Mouse (Mus musculus) forebrain, embryonic 11.5 days (tissue): Measurements from ENCODE around the gene F12. TPM values are rescaled to one million over a fixed set of nuclear protein-coding genes. Genes with fewer than 3 reads are reported as not detected.
A peak's percentile ranks its signal among the peaks of the same experiment; 100 is the strongest.

Source experiments
- ATAC-seq: fragments of 200-750 bp; cut with Nextera tagmentation; replicated peaks from 2 replicates; pipeline ENCODE4 v1.8.0; 2017; ENCODE audit warnings: moderate TSS enrichment; ENCODE audit not compliant: low FRiP score
- DNase-seq: peaks from one replicate; pipeline ENCODE4 v3.0.0-alpha.2; 2017; ENCODE audit warnings: low spot score
- H3K27ac ChIP-seq: fragments of 300-500 bp; sonication (generic); 2 replicates; pipeline ENCODE4 v1.5.1; 2014; ENCODE audit warnings: low read depth, low read length
- H3K27me3 ChIP-seq: fragments of 300-500 bp; sonication (generic); 2 replicates; pipeline ENCODE4 v1.6.1; 2014; ENCODE audit warnings: mild to moderate bottlenecking, low read length, mixed read lengths; ENCODE audit not compliant: control insufficient read depth, insufficient read depth
- H3K36me3 ChIP-seq: fragments of 300-500 bp; sonication (generic); 2 replicates; pipeline ENCODE4 v1.6.1; 2014; ENCODE audit warnings: mild to moderate bottlenecking, low read length, moderate library complexity, mixed read lengths; ENCODE audit not compliant: control insufficient read depth, insufficient read depth
- H3K4me1 ChIP-seq: fragments of 300-500 bp; sonication (generic); replicated peaks from 2 replicates; pipeline ENCODE4 v1.6.1; 2014; ENCODE audit warnings: low read length, mixed read lengths; ENCODE audit not compliant: control insufficient read depth, insufficient read depth
- H3K4me2 ChIP-seq: fragments of 300-500 bp; sonication (generic); 2 replicates; pipeline ENCODE4 v1.6.1; 2014; ENCODE audit warnings: low read depth, mild to moderate bottlenecking, low read length, moderate library complexity, mixed read lengths; ENCODE audit not compliant: severe bottlenecking
- H3K4me3 ChIP-seq: fragments of 300-500 bp; sonication (generic); 2 replicates; pipeline ENCODE4 v1.5.1; 2014; ENCODE audit warnings: low read depth, low read length
- H3K9ac ChIP-seq: fragments of 300-500 bp; sonication (generic); 2 replicates; pipeline ENCODE4 v1.6.1; 2014; ENCODE audit warnings: low read length
- H3K9me3 ChIP-seq: fragments of 300-500 bp; sonication (generic); 2 replicates; pipeline ENCODE4 v1.6.1; 2016; ENCODE audit warnings: low read length, mixed read lengths; ENCODE audit not compliant: control insufficient read depth
- WGBS: fragments of 180-500 bp; shearing (Covaris S2); extraction: QIAGEN DNeasy Blood & Tissue Kit; methylation state at CpG from one replicate; pipeline ENCODE4 v1.1.7; 2014; 5-methylcytosine and 5-hydroxymethylcytosine counted together
- polyA plus RNA-seq: library from polyadenylated mRNA; unstranded; fragments of >200 nt; fragmentation: Nextera tagmentation; extraction: Ambion mirVana; gene quantifications from 2 replicates; pipeline ENCODE4 v1.2.1, GENCODE M21; 2014

Gene F12
- polyA plus RNA-seq, 1 experiment from 2014 or later = not detected

- WGBS = 1% methylated on average over 54 of the region's 54 CpGs
- ATAC-seq = peak; percentile 57
- H3K4me1 ChIP-seq = peaks cover 60% of the 10 kb centered on the region
Measured at GRCm38 (mm10) chr13:55471156-55471818, 44.7 kb upstream of the F12 start.

DNA sequence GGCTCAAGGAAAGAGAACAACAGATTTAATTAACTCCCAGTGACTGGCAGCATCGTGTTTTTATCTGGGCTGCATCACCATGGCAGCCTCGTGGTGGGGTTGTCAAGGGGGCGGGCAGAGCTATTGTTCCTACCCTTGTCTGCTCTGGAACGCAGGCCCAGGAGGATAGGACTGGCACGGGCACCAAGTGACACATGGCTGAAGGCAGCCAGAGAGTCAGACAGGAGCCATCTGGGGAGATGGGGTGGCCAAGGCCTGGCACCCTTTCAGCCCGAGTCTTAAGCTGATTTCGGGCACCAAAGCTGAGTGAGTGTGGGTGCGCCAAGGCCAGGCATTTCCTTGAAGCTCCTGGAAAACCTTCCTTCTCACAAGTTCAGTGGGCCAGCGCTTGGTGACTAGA lies 43.8 kb upstream of the F12 start:
- H3K9ac ChIP-seq = peak overlapping the region; percentile 77
- ATAC-seq = no peak

More at GRCm38 (mm10) chr13:55471156-55471818, 44.7 kb upstream of the F12 start:
- H3K27ac ChIP-seq = peak overlapping the region; percentile 66
- peak; percentile 98 for DNase-seq
- no peaks in the 10 kb centered on the region for H3K9me3 ChIP-seq
- H3K36me3 ChIP-seq = peaks cover 6% of the 10 kb centered on the region; the same call in 1 of the 2 replicates
- H3K9ac ChIP-seq = peak overlapping the region; percentile 77
- H3K4me2 ChIP-seq = peak overlapping the region; percentile 100
- peak overlapping the region; percentile 49 for H3K4me3 ChIP-seq
- H3K27me3 ChIP-seq = no peaks in the 10 kb centered on the region

GRCm38 (mm10) chr13:55468851-55469560 lies 42.4 kb upstream of the F12 start:
- peaks cover 51% of the 10 kb centered on the region for H3K4me1 ChIP-seq
- H3K36me3 ChIP-seq = no peaks in the 10 kb centered on the region
- no peak overlapping the region for H3K4me3 ChIP-seq
- H3K27me3 ChIP-seq = no peaks in the 10 kb centered on the region
- 44% methylated on average over 13 of the region's 13 CpGs for WGBS
- no peaks in the 10 kb centered on the region for H3K9me3 ChIP-seq
- H3K9ac ChIP-seq = no peak overlapping the region
- DNase-seq (no peak), ATAC-seq (no peak)
- no peak overlapping the region for H3K4me2 ChIP-seq
- H3K27ac ChIP-seq = no peak overlapping the region

More for the DNA sequence above, 43.8 kb upstream of the F12 start:
- Histone ChIP-seq H3K4me3 (no peak overlapping the region), H3K27ac (peak overlapping the region; percentile 19; the same call in 1 of the 2 replicates), H3K27me3 (no peaks in the 10 kb centered on the region), H3K4me1 (peaks cover 61% of the 10 kb centered on the region), H3K9me3 (no peaks in the 10 kb centered on the region), H3K36me3 (peaks cover 3% of the 10 kb centered on the region; the same call in 1 of the 2 replicates), H3K4me2 (no peak overlapping the region; the same call in 1 of the 2 replicates)
- DNase-seq = peak; percentile 76
- 45% methylated on average over 9 of the region's 9 CpGs for WGBS

GRCm38 (mm10) chr13:55465830-55466440 lies 39.3 kb upstream of the F12 start:
- Histone ChIP-seq H3K4me1 (peaks cover 38% of the 10 kb centered on the region), H3K4me2 (peak overlapping the region; percentile 94; the same call in 1 of the 2 replicates), H3K9ac (peak overlapping the region; percentile 4), H3K27me3 (no peaks in the 10 kb centered on the region), H3K36me3 (no peaks in the 10 kb centered on the region), H3K27ac (peak overlapping the region; percentile 97; the same call in 1 of the 2 replicates), H3K9me3 (no peaks in the 10 kb centered on the region), H3K4me3 (no peak overlapping the region)
- WGBS = 78% methylated on average over 5 of the region's 5 CpGs
- DNase-seq (no peak), ATAC-seq (no peak)

DNA sequence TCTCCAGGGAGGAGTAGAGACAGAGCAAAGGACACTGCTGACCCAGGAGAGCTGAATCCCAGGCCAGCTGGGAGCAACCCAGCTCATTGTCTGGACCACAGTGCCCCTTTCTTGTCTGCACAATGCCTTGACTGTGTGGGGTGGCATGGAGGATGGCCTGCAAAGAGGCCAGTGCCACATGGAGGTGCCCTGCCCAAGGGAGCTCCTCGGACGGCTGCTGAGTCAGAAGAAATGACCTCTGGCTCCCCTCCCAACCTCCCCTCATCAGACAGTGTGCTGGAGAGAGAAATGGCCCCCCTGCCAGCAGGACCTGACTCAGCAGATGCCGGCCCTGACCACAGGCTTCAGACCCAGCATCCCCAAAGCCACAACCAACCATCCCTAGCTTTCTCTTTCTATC lies 38.6 kb upstream of the F12 start:
- H3K27me3 ChIP-seq = no peaks in the 10 kb centered on the region
- H3K27ac ChIP-seq = peak overlapping the region; percentile 97
- H3K9ac ChIP-seq = peak overlapping the region; percentile 90
- peak; percentile 20 for ATAC-seq
- H3K36me3 ChIP-seq = no peaks in the 10 kb centered on the region; the same call in 1 of the 2 replicates
- H3K4me2 ChIP-seq = peak overlapping the region; percentile 94
- H3K4me3 ChIP-seq = peak overlapping the region; percentile 66
- peak; percentile 76 for DNase-seq
- peaks cover 30% of the 10 kb centered on the region for H3K4me1 ChIP-seq
- no peaks in the 10 kb centered on the region for H3K9me3 ChIP-seq
- 8% methylated on average over 3 of the region's 3 CpGs for WGBS

DNA sequence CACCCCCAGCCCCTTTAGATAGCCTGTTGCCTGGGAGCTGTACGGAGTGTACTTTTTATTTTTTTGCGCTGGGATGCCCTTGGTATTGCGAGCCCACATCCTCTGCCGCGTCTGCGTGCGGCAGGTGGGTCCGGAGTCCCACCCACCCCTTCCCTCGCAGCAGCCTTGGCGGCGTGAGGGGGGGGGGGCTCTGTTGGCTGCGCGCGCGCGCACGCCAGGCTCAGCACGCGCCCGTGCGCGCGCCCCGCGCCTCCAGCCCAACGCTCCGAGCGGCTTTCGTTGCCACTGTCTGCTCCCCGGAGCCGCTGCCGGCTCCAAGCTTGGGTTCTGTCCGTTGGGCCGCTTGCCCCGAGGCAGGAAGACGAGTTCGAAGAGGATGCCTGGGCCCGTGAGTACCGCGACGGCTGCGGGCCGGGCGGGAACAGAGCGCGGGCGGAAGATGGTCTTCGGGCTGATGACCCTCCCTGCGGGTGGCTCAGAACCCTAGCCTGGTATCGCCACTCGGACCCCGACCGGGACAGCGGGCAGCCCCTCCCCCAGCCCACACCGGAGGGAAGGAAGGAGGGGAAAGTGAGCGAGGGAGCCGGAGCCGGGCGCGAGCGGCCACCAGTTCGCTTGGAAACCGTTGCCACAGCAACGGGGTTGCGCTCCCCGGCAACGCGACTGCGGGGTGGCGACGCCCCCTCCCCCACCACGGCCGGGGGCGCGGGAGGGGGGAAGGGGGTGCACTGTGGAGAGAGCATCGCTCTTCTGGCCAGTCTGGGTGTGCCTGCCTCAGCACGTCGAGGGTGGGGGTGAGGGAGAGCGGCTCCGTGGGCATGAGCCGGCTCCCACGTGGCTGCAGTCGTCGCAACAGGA lies 37.7 kb upstream of the F12 start, which contains the start of gene Prr7:
Gene Prr7 (plus strand): TSS at position 241 of the 858 bp plus-strand sequence.
- WGBS = under 1% methylated on average over 71 of the region's 84 CpGs
- peak within 1 kb of the TSS; percentile 66 for H3K4me3 ChIP-seq
- H3K27ac ChIP-seq = peak within 1 kb of the TSS; percentile 97
- peak; percentile 84 for ATAC-seq
- peak within 1 kb of the TSS; percentile 90 for H3K9ac ChIP-seq
- peaks cover 26% of the 10 kb centered on the region for H3K4me1 ChIP-seq
- H3K36me3 ChIP-seq = no peaks in the 10 kb centered on the region; the same call in 1 of the 2 replicates
- peak within 1 kb of the TSS; percentile 94 for H3K4me2 ChIP-seq
- no peaks in the 10 kb centered on the region for H3K9me3 ChIP-seq
- H3K27me3 ChIP-seq = no peaks in the 10 kb centered on the region
- peak; percentile 93 for DNase-seq

DNA sequence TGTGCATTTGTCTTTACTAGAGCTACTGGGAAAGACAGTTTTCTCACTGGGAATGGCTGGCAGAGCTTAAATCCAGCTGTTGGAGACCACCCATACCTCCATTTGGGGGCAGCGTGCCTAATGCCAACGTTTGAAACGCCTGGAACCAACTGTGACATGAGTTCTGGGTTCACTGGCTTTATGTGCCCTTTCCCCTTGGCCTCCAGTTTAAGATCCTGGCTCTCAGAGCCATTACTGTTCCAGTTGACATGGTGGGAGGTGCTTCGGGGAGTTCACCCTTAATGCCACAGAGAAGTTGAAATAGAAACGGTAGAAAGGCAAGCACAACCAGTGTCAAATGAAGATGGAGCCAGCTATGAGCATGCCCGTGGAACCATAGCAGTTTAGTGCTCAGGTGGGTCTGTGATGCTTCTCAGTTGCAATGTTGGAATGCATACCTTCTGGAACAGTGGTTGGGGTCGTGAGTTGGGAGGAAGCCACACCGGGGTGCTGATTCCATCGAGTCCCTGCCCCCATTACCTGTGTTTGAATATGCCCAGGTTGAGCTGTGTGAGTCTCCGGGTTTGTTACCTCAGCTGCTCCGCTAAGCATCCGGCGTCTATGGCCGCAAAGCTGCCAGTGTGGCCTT lies 36.9 kb upstream of the F12 start:
- Histone ChIP-seq H3K4me1 (peaks cover 22% of the 10 kb centered on the region), H3K27ac (peak overlapping the region; percentile 97), H3K4me2 (peak overlapping the region; percentile 94), H3K4me3 (peak overlapping the region; percentile 66), H3K27me3 (no peaks in the 10 kb centered on the region), H3K9ac (peak overlapping the region; percentile 90), H3K9me3 (no peaks in the 10 kb centered on the region), H3K36me3 (no peaks in the 10 kb centered on the region; the same call in 1 of the 2 replicates)
- DNase-seq (no peak), ATAC-seq (peak; percentile 8)
- WGBS = 10% methylated on average over 14 of the region's 14 CpGs
